Mouse (Mus musculus): Measurements from ENCODE around the gene Gramd1b. TPM values are rescaled to one million over a fixed set of nuclear protein-coding genes. Genes with fewer than 3 reads are reported as not detected.

Gramd1b gene
- polyA plus RNA-seq, 1 experiment from 2014 or later, result 5.2 TPM

DNA sequence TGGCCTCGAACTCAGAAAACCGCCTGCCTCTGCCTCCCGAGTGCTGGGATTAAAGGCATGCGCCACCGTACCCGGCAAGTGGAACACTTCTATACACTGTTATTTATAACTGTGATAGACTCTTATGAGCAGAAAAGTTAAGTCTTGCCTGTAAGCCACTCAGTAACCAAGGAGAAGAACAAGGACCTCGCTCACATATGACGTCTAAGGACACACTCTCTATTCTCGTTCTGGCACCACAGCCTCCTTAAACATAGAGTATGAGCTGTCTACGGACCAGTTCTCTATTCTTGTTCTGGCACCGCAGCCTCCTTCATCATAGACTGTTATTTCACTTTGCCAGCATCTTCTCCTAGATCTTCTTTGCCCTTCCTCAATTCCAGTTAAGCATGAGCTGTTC lies 55.1 kb downstream of the Gramd1b start:
- H3K27ac ChIP-seq, result no peak overlapping the region
- H3K4me1 ChIP-seq (replicated peaks), result no peaks in the 10 kb centered on the region
- H3K9me3 ChIP-seq, result no peaks in the 10 kb centered on the region
- H3K36me3 ChIP-seq, result no peaks in the 10 kb centered on the region
- WGBS, result 88% methylated on average over 11 of the region's 11 CpGs
- H3K4me2 ChIP-seq, result no peak overlapping the region
- H3K4me3 ChIP-seq (replicated peaks), result no peak overlapping the region
- H3K9ac ChIP-seq (replicated peaks), result no peak overlapping the region
- no peak for ATAC-seq (ENCODE audit: insufficient number of reproducible peaks, insufficient read depth, low FRiP score, low TSS enrichment, low read depth)
- no peaks in the 10 kb centered on the region for H3K27me3 ChIP-seq

DNA sequence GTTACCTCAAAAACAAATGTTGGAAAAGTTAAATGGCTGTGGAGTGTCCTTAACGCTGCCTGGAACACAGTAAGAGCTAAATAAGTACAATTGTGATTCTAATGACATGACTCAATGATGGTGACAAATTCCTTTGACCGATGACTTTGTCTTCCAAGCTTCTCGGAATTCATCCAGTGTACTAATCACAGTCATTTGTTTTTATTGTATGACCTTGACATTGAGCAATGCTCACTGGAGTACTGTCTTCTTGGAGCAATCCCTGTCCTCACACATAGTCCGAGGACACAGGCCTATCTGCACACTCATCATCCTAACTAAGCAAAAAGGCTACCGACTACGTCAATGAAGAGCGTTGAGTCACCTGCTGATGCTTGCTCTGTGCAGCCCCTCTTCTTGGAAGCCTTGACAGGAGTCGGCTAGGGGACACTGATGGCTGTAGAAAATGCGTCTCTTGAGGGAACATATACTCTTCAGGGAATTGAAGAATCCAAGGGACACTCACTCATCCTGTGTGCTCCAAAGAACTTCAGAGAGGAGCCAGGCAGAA lies 58.1 kb downstream of the Gramd1b start:
- ATAC-seq (ENCODE audit: insufficient number of reproducible peaks, insufficient read depth, low FRiP score, low TSS enrichment, low read depth), result no peak
- Histone ChIP-seq H3K4me2 (no peak overlapping the region), H3K4me3 (replicated peaks) (no peak overlapping the region), H3K9me3 (0 out of 2 replicates have a peak, but pooled peaks cover 7% of the 10 kb centered on the region), H3K27me3 (no peaks in the 10 kb centered on the region), H3K9ac (replicated peaks) (no peak overlapping the region), H3K36me3 (no peaks in the 10 kb centered on the region), H3K4me1 (replicated peaks) (no peaks in the 10 kb centered on the region), H3K27ac (no peak overlapping the region)
- WGBS, result 87% methylated on average over 9 of the region's 9 CpGs

DNA sequence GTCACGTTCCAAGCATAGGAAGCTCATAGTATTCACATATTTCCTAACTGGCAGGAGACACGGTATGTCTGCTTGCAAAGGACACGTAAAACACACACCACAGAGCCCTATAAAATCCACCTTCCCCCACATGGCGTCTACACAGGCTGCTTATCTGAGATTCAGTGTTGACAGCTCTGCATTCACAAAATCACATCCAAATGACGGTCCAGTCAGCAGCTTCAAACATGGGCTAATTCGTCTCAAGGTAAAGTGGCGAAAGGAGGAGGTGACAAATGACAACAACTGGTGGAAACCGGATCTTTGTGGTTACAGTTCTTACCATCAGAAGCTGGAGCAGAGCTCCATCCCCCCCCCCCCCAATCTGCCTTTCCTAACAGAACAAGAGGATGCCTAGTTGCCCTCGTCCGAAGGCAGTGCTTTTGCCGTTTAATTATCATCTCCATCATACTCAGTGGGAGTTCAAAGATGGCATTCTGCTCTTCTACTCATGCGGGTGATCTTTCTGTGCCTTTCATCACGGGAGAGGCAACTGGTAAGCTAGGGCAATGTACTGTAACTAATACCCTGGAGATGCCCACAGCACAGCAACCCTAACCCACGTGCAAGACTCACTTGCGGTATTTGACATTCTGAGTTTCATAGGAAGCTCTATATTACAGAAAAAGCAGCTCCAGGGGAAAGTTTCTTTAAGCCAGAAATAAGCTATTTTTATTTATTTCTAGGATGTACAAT lies 61.6 kb downstream of the Gramd1b start:
- H3K9ac ChIP-seq (replicated peaks), result no peak overlapping the region
- H3K27me3 ChIP-seq, result no peaks in the 10 kb centered on the region
- no peak overlapping the region for H3K4me3 ChIP-seq (replicated peaks)
- H3K4me2 ChIP-seq, result no peak overlapping the region
- H3K36me3 ChIP-seq, result no peaks in the 10 kb centered on the region
- H3K27ac ChIP-seq, result no peak overlapping the region
- ATAC-seq (ENCODE audit: insufficient number of reproducible peaks, insufficient read depth, low FRiP score, low TSS enrichment, low read depth), result no peak
- 0 out of 2 replicates have a peak, but pooled peaks cover 7% of the 10 kb centered on the region for H3K9me3 ChIP-seq
- no peaks in the 10 kb centered on the region for H3K4me1 ChIP-seq (replicated peaks)
- WGBS, result 55% methylated on average over 15 of the region's 15 CpGs

DNA sequence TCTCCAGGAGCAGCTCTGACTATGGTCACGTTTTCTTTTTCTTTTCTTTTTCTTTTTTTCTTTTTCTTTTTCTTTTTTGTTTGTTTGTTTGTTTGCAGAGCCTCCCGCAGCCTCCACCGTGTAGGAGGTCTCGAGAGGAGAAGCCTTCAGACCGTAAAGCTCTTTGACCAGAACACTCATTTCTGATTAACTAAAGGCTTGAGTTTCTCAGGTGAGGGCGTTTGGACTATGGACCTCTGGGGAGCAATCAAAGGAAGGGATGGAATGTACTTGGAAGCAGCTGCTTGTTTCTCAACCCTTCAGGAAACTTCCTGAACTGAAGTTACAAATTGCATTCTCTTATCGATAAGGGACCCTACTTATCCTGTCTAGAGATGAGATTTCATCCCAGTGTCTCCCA lies 64.4 kb downstream of the Gramd1b start:
- Histone ChIP-seq H3K9me3 (0 out of 2 replicates have a peak, but pooled peaks cover 7% of the 10 kb centered on the region), H3K27me3 (no peaks in the 10 kb centered on the region), H3K27ac (no peak overlapping the region), H3K4me3 (replicated peaks) (no peak overlapping the region), H3K9ac (replicated peaks) (no peak overlapping the region), H3K4me2 (no peak overlapping the region), H3K4me1 (replicated peaks) (no peaks in the 10 kb centered on the region), H3K36me3 (no peaks in the 10 kb centered on the region)
- WGBS, result 53% methylated on average over 7 of the region's 7 CpGs
- ATAC-seq (ENCODE audit: insufficient number of reproducible peaks, insufficient read depth, low FRiP score, low TSS enrichment, low read depth), result no peak

DNA sequence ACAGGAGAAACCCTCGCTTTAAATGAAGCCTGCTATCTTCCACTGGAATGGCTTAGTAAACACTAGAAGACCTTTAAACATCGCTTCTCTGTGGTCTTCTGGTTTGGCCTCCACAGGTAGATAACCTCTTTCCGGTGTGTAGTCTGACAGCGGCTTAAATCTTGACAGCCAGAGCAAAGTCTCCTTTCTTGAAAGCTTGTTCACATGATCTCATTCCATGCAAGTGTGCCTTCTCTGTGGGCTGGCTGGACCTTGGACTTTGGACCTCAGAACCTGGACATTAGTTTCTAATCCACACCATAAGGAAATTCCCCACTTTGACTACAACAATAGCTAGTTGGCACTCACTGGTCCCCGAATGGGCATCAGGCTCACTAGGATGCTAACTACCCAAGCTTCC lies 65.6 kb downstream of the Gramd1b start:
- WGBS, result 91% methylated on average over 5 of the region's 5 CpGs
- Histone ChIP-seq H3K27me3 (no peaks in the 10 kb centered on the region), H3K36me3 (no peaks in the 10 kb centered on the region), H3K4me3 (replicated peaks) (no peak overlapping the region), H3K4me2 (no peak overlapping the region), H3K9ac (replicated peaks) (no peak overlapping the region), H3K9me3 (0 out of 2 replicates have a peak, but pooled peaks cover 7% of the 10 kb centered on the region), H3K27ac (no peak overlapping the region), H3K4me1 (replicated peaks) (no peaks in the 10 kb centered on the region)
- no peak for ATAC-seq (ENCODE audit: insufficient number of reproducible peaks, insufficient read depth, low FRiP score, low TSS enrichment, low read depth)

DNA sequence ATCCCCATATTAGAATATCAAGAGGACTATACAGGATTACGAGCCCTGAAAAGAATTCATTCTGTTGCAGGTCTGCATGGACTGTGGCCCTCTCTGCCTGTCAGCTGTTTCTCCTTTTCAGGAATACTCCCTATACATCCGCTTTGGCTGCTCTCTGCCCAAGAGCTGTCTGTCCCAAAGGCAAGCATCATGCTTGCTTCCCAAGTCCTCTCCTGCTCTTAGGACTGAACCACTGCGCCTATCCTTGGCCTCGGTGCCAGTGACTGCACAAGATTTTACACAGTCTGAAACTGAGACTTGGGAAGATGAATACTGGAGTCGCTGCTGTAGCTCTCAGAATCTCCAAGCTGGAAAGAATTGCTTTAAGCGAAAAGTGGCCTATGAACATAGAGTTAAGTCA lies 68.8 kb downstream of the Gramd1b start:
- no peaks in the 10 kb centered on the region for H3K4me1 ChIP-seq (replicated peaks)
- 85% methylated on average over 6 of the region's 6 CpGs for WGBS
- no peak overlapping the region for H3K4me2 ChIP-seq
- no peak overlapping the region for H3K4me3 ChIP-seq (replicated peaks)
- no peaks in the 10 kb centered on the region for H3K36me3 ChIP-seq
- no peak overlapping the region for H3K9ac ChIP-seq (replicated peaks)
- no peaks in the 10 kb centered on the region for H3K27me3 ChIP-seq
- H3K27ac ChIP-seq, result no peak overlapping the region
- ATAC-seq (ENCODE audit: insufficient number of reproducible peaks, insufficient read depth, low FRiP score, low TSS enrichment, low read depth), result no peak
- no peaks in the 10 kb centered on the region for H3K9me3 ChIP-seq

DNA sequence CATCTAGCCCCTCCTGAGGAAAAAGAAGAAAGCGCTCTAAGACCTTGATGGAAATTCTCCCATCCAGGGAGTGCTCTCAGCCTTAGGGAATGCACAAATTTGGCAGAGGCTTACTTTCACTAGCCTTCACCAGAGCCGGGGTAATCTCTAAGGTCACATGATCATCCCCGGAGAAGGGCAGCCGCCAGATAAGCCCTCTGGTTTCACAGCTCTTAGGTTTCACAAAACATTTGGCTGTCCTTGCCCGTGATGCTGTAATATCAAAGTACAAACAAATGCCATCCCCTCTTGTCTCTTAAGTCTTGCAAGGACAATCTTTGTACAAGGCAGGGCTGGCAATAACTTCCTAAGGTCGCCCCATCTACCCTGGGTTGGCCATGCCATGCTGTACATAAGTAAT lies 70.4 kb downstream of the Gramd1b start:
- H3K4me1 ChIP-seq (replicated peaks), result no peaks in the 10 kb centered on the region; the same call in 1 of the 2 replicates
- H3K9me3 ChIP-seq, result no peaks in the 10 kb centered on the region
- 43% methylated on average over 6 of the region's 6 CpGs for WGBS
- H3K9ac ChIP-seq (replicated peaks), result no peak overlapping the region
- no peaks in the 10 kb centered on the region for H3K36me3 ChIP-seq
- no peaks in the 10 kb centered on the region for H3K27me3 ChIP-seq
- no peak for ATAC-seq (ENCODE audit: insufficient number of reproducible peaks, insufficient read depth, low FRiP score, low TSS enrichment, low read depth)
- H3K27ac ChIP-seq, result no peak overlapping the region
- no peak overlapping the region for H3K4me2 ChIP-seq
- H3K4me3 ChIP-seq (replicated peaks), result no peak overlapping the region

DNA sequence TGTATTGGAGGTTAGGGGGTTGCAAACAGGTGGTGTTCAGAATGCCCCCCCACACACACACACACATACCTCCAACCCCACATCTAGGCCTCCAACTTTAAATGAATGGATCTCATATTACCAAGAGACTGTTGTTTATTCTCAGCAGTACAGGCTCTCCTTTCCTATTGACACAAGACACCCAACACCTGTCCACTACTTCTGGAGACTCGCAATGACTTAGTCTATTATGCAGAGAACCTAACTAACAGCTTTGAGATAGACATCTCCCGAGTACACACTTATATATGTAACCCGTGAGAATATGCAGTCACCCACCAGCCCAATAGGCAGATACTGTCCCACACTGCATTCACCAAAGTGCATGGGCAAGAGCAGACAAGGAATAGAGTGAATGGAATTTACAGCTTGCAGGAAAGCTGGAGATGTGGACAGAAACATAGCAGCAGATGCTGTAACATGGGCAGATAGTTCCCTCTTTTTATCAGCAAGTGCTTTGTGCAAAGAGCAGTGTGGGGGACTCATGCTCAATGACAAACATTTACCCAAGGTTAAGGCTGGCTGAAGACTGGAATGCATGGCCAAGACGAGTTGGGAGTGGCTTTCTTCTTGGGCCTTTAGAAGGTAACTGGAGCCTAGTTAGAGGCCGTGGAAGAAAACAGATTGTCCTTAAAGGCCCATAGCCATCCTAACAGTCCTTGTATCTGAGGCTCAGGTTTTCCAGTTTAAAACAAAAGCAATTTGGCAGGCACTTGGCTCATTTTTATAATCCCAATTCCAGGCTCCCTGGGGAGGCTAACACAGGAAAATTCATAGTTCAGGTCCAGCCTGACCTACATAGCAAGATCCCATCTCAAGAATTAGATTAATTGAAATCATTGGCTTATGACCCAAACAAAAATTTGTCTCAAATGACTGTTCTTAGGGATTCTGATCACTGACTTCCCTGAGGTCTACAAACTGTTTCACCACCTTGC lies 71.6 kb downstream of the Gramd1b start:
- WGBS, result 65% methylated on average over 5 of the region's 5 CpGs
- no peak for ATAC-seq (ENCODE audit: insufficient number of reproducible peaks, insufficient read depth, low FRiP score, low TSS enrichment, low read depth)

DNA sequence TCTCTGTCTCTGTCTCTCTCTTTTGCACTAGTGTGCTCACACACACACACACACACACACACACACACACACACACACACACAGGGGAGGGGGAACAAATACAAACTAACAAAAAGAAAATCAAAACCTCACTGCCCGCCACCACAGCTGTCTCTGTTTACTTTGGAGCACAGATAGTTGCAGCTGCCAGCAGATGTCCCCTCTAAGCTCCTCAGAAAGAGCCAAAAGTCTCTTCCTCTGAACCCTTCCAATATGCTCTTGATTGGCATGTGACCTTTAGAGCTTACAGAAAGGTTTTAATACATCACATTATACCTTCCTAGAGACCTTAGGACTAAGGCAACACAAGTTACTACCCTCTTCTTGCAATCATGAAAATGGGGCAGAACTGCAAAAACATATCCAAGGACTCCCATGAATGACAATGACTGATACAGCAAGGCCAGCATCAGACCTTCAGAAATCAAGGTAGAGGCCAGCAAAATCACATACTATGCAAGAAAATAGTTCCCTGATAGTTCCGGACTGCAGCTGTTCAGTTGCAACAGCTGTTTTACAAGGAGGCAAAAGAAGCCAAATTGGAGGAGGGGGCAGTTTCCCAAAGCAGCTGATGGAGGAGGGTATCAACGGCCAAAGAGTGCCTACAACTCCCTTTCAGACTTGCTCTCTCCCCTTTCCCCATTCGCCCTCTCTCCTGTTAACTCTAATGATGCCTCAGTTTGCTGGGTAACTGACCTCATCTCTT lies 72.5 kb downstream of the Gramd1b start:
- Histone ChIP-seq H3K4me3 (replicated peaks) (no peak overlapping the region), H3K27ac (no peak overlapping the region), H3K27me3 (peaks cover 13% of the 10 kb centered on the region), H3K9me3 (no peaks in the 10 kb centered on the region), H3K4me2 (no peak overlapping the region), H3K9ac (replicated peaks) (no peak overlapping the region), H3K4me1 (replicated peaks) (no peaks in the 10 kb centered on the region; the same call in 1 of the 2 replicates), H3K36me3 (no peaks in the 10 kb centered on the region)
- ATAC-seq (ENCODE audit: insufficient number of reproducible peaks, insufficient read depth, low FRiP score, low TSS enrichment, low read depth), result no peak
- 67% methylated on average over 4 of the region's 4 CpGs for WGBS

More for the DNA sequence above, 71.6 kb downstream of the Gramd1b start:
- no peaks in the 10 kb centered on the region for H3K9me3 ChIP-seq
- H3K27ac ChIP-seq, result no peak overlapping the region
- no peak overlapping the region for H3K4me2 ChIP-seq
- no peaks in the 10 kb centered on the region for H3K36me3 ChIP-seq
- H3K4me3 ChIP-seq (replicated peaks), result no peak overlapping the region
- H3K4me1 ChIP-seq (replicated peaks), result no peaks in the 10 kb centered on the region; the same call in 1 of the 2 replicates
- H3K27me3 ChIP-seq, result peaks cover 5% of the 10 kb centered on the region
- H3K9ac ChIP-seq (replicated peaks), result no peak overlapping the region

DNA sequence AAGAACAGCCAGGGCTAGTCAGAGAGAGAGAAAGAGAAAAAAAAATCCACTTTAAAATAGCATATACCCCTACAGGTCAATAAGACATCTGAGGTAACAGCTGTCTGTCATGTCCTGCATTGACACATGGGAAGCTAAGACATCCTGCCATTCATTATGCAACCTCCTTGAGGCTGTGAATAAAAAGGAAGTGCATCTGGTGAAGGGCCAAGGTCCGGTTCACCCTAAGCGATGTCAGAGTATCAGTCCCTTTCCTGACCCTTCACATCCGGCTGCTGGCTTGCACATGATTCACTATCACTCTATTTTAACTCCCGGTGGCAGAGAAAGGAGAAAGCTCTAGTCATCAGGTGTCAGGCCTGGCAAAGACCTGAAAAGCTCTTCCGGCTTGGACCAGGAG lies 73.7 kb downstream of the Gramd1b start:
- no peaks in the 10 kb centered on the region; the same call in 1 of the 2 replicates for H3K4me1 ChIP-seq (replicated peaks)
- H3K4me3 ChIP-seq (replicated peaks), result no peak overlapping the region
- no peak for ATAC-seq (ENCODE audit: insufficient number of reproducible peaks, insufficient read depth, low FRiP score, low TSS enrichment, low read depth)
- H3K9me3 ChIP-seq, result no peaks in the 10 kb centered on the region
- 73% methylated on average over 5 of the region's 5 CpGs for WGBS
- no peak overlapping the region for H3K4me2 ChIP-seq
- H3K27me3 ChIP-seq, result peaks cover 16% of the 10 kb centered on the region
- no peak overlapping the region for H3K27ac ChIP-seq
- no peaks in the 10 kb centered on the region for H3K36me3 ChIP-seq
- no peak overlapping the region for H3K9ac ChIP-seq (replicated peaks)

Data from limb, embryonic 12.5 days (tissue).